Mouse (Mus musculus): ENCODE measurements at regions not wholly inside any gene's neighbourhood (a gene's known extent, or its start where the extent isn't known, plus 50 kb on each side); places are given as distances from the start of the nearest gene placed in this dataset.

GRCm38 (mm10) chr6:31198340-31198739, 200.2 kb upstream of the Mkln1 start:
- 65% methylated on average over 8 of the region's 8 CpGs for WGBS (ENCODE audit: insufficient replicate concordance)
- ATAC-seq (ENCODE audit: low read depth), result no peak
- no peak overlapping the region for H3K9ac ChIP-seq (ENCODE audit: low read depth, low read length)
- no peaks in the 10 kb centered on the region for H3K9me3 ChIP-seq (replicated peaks; ENCODE audit: control insufficient read depth, low read length)
- H3K4me1 ChIP-seq (ENCODE audit: control insufficient read depth, low read depth, low read length), result no peaks in the 10 kb centered on the region
- no peaks in the 10 kb centered on the region for H3K27me3 ChIP-seq (ENCODE audit: control insufficient read depth, insufficient read depth, low read depth, low read length)
- no peak overlapping the region for H3K27ac ChIP-seq (ENCODE audit: low read length)
- no peak overlapping the region for H3K4me2 ChIP-seq (ENCODE audit: low read depth, low read length)
- no peak overlapping the region for H3K4me3 ChIP-seq (ENCODE audit: low read depth, low read length)
- no peaks in the 10 kb centered on the region for H3K36me3 ChIP-seq (ENCODE audit: control insufficient read depth, insufficient read depth)

- 52% methylated on average over 3 of the region's 3 CpGs for WGBS (ENCODE audit: insufficient replicate concordance)
- ATAC-seq (ENCODE audit: low read depth), result no peak
- Histone ChIP-seq H3K4me3 (ENCODE audit: low read depth, low read length) (no peak overlapping the region), H3K4me2 (ENCODE audit: low read depth, low read length) (no peak overlapping the region), H3K9ac (ENCODE audit: low read depth, low read length) (no peak overlapping the region), H3K27me3 (ENCODE audit: control insufficient read depth, insufficient read depth, low read depth, low read length) (no peaks in the 10 kb centered on the region), H3K4me1 (ENCODE audit: control insufficient read depth, low read depth, low read length) (no peaks in the 10 kb centered on the region), H3K9me3 (replicated peaks; ENCODE audit: control insufficient read depth, low read length) (no peaks in the 10 kb centered on the region), H3K27ac (ENCODE audit: low read length) (no peak overlapping the region), H3K36me3 (ENCODE audit: control insufficient read depth, insufficient read depth) (no peaks in the 10 kb centered on the region)
These were observed 197.8 kb upstream of the Mkln1 start for GRCm38 (mm10) chr6:31200705-31201104.

GRCm38 (mm10) chr6:31201375-31201972, 197.1 kb upstream of the Mkln1 start:
- H3K9ac ChIP-seq (ENCODE audit: low read depth, low read length), result no peak overlapping the region
- no peaks in the 10 kb centered on the region for H3K4me1 ChIP-seq (ENCODE audit: control insufficient read depth, low read depth, low read length)
- no peaks in the 10 kb centered on the region for H3K9me3 ChIP-seq (replicated peaks; ENCODE audit: control insufficient read depth, low read length)
- H3K4me2 ChIP-seq (ENCODE audit: low read depth, low read length), result no peak overlapping the region
- H3K4me3 ChIP-seq (ENCODE audit: low read depth, low read length), result no peak overlapping the region
- WGBS (ENCODE audit: insufficient replicate concordance), result 58% methylated on average over 4 of the region's 4 CpGs
- no peak for ATAC-seq (ENCODE audit: low read depth)
- no peaks in the 10 kb centered on the region for H3K27me3 ChIP-seq (ENCODE audit: control insufficient read depth, insufficient read depth, low read depth, low read length)
- no peaks in the 10 kb centered on the region for H3K36me3 ChIP-seq (ENCODE audit: control insufficient read depth, insufficient read depth)
- no peak overlapping the region for H3K27ac ChIP-seq (ENCODE audit: low read length)

- Histone ChIP-seq H3K4me1 (ENCODE audit: control insufficient read depth, low read depth, low read length) (no peaks in the 10 kb centered on the region), H3K4me3 (ENCODE audit: low read depth, low read length) (no peak overlapping the region), H3K9ac (ENCODE audit: low read depth, low read length) (no peak overlapping the region), H3K9me3 (replicated peaks; ENCODE audit: control insufficient read depth, low read length) (no peaks in the 10 kb centered on the region), H3K27me3 (ENCODE audit: control insufficient read depth, insufficient read depth, low read depth, low read length) (no peaks in the 10 kb centered on the region), H3K27ac (ENCODE audit: low read length) (no peak overlapping the region), H3K36me3 (ENCODE audit: control insufficient read depth, insufficient read depth) (no peaks in the 10 kb centered on the region), H3K4me2 (ENCODE audit: low read depth, low read length) (no peak overlapping the region)
- ATAC-seq (ENCODE audit: low read depth), result no peak
These were observed 195.9 kb upstream of the Mkln1 start for GRCm38 (mm10) chr6:31202594-31202993.

GRCm38 (mm10) chr6:31204434-31204833, 194.1 kb upstream of the Mkln1 start:
- Histone ChIP-seq H3K4me2 (ENCODE audit: low read depth, low read length) (no peak overlapping the region), H3K27me3 (ENCODE audit: control insufficient read depth, insufficient read depth, low read depth, low read length) (no peaks in the 10 kb centered on the region), H3K27ac (ENCODE audit: low read length) (no peak overlapping the region), H3K36me3 (ENCODE audit: control insufficient read depth, insufficient read depth) (no peaks in the 10 kb centered on the region), H3K4me1 (ENCODE audit: control insufficient read depth, low read depth, low read length) (no peaks in the 10 kb centered on the region), H3K9ac (ENCODE audit: low read depth, low read length) (no peak overlapping the region), H3K4me3 (ENCODE audit: low read depth, low read length) (no peak overlapping the region), H3K9me3 (replicated peaks; ENCODE audit: control insufficient read depth, low read length) (no peaks in the 10 kb centered on the region)
- 59% methylated on average over 3 of the region's 3 CpGs for WGBS (ENCODE audit: insufficient replicate concordance)
- no peak for ATAC-seq (ENCODE audit: low read depth)

- H3K4me3 ChIP-seq (ENCODE audit: low read depth, low read length), result no peak overlapping the region
- 57% methylated on average over 4 of the region's 4 CpGs for WGBS (ENCODE audit: insufficient replicate concordance)
- no peaks in the 10 kb centered on the region for H3K27me3 ChIP-seq (ENCODE audit: control insufficient read depth, insufficient read depth, low read depth, low read length)
- no peak overlapping the region for H3K4me2 ChIP-seq (ENCODE audit: low read depth, low read length)
- no peak overlapping the region for H3K27ac ChIP-seq (ENCODE audit: low read length)
- no peaks in the 10 kb centered on the region for H3K4me1 ChIP-seq (ENCODE audit: control insufficient read depth, low read depth, low read length)
- H3K36me3 ChIP-seq (ENCODE audit: control insufficient read depth, insufficient read depth), result no peaks in the 10 kb centered on the region
- no peak for ATAC-seq (ENCODE audit: low read depth)
- H3K9me3 ChIP-seq (replicated peaks; ENCODE audit: control insufficient read depth, low read length), result no peaks in the 10 kb centered on the region
- H3K9ac ChIP-seq (ENCODE audit: low read depth, low read length), result no peak overlapping the region
These were observed 193.7 kb upstream of the Mkln1 start for GRCm38 (mm10) chr6:31204839-31205238.

- no peaks in the 10 kb centered on the region for H3K36me3 ChIP-seq (ENCODE audit: control insufficient read depth, insufficient read depth)
- no peak for ATAC-seq (ENCODE audit: low read depth)
- H3K4me1 ChIP-seq (ENCODE audit: control insufficient read depth, low read depth, low read length), result no peaks in the 10 kb centered on the region
- no peak overlapping the region for H3K27ac ChIP-seq (ENCODE audit: low read length)
- H3K4me2 ChIP-seq (ENCODE audit: low read depth, low read length), result no peak overlapping the region
- 63% methylated on average over 7 of the region's 7 CpGs for WGBS (ENCODE audit: insufficient replicate concordance)
- no peak overlapping the region for H3K9ac ChIP-seq (ENCODE audit: low read depth, low read length)
- no peaks in the 10 kb centered on the region for H3K9me3 ChIP-seq (replicated peaks; ENCODE audit: control insufficient read depth, low read length)
- no peaks in the 10 kb centered on the region for H3K27me3 ChIP-seq (ENCODE audit: control insufficient read depth, insufficient read depth, low read depth, low read length)
- H3K4me3 ChIP-seq (ENCODE audit: low read depth, low read length), result no peak overlapping the region
These were observed 192.4 kb upstream of the Mkln1 start for GRCm38 (mm10) chr6:31206106-31206505.

- no peak overlapping the region for H3K4me3 ChIP-seq (ENCODE audit: low read depth, low read length)
- H3K27ac ChIP-seq (ENCODE audit: low read length), result no peak overlapping the region
- 72% methylated on average over 12 of the region's 12 CpGs for WGBS (ENCODE audit: insufficient replicate concordance)
- H3K4me2 ChIP-seq (ENCODE audit: low read depth, low read length), result no peak overlapping the region
- no peak for ATAC-seq (ENCODE audit: low read depth)
- no peaks in the 10 kb centered on the region for H3K9me3 ChIP-seq (replicated peaks; ENCODE audit: control insufficient read depth, low read length)
- no peak overlapping the region for H3K9ac ChIP-seq (ENCODE audit: low read depth, low read length)
- H3K27me3 ChIP-seq (ENCODE audit: control insufficient read depth, insufficient read depth, low read depth, low read length), result no peaks in the 10 kb centered on the region
- no peaks in the 10 kb centered on the region for H3K36me3 ChIP-seq (ENCODE audit: control insufficient read depth, insufficient read depth)
- no peaks in the 10 kb centered on the region for H3K4me1 ChIP-seq (ENCODE audit: control insufficient read depth, low read depth, low read length)
These were observed 191.3 kb upstream of the Mkln1 start for GRCm38 (mm10) chr6:31207231-31207630.

- Histone ChIP-seq H3K27me3 (ENCODE audit: control insufficient read depth, insufficient read depth, low read depth, low read length) (no peaks in the 10 kb centered on the region; the same call in 1 of the 2 replicates), H3K36me3 (ENCODE audit: control insufficient read depth, insufficient read depth) (no peaks in the 10 kb centered on the region), H3K4me3 (ENCODE audit: low read depth, low read length) (no peak overlapping the region), H3K4me2 (ENCODE audit: low read depth, low read length) (no peak overlapping the region), H3K4me1 (ENCODE audit: control insufficient read depth, low read depth, low read length) (no peaks in the 10 kb centered on the region), H3K9ac (ENCODE audit: low read depth, low read length) (no peak overlapping the region), H3K9me3 (replicated peaks; ENCODE audit: control insufficient read depth, low read length) (no peaks in the 10 kb centered on the region), H3K27ac (ENCODE audit: low read length) (no peak overlapping the region)
- 58% methylated on average over 6 of the region's 6 CpGs for WGBS (ENCODE audit: insufficient replicate concordance)
- no peak for ATAC-seq (ENCODE audit: low read depth)
These were observed 190.3 kb upstream of the Mkln1 start for GRCm38 (mm10) chr6:31208224-31208623.

All from liver, embryonic 16.5 days (tissue).